Mouse (Mus musculus) left cerebral cortex, postnatal 10 days (tissue): ENCODE data around the gene Sf3b5. TPM values are rescaled to one million over a fixed set of nuclear protein-coding genes. Genes with fewer than 3 reads are reported as not detected.
A peak's percentile ranks its signal among the peaks of the same experiment; 100 is the strongest.
"Not testable (repeated sequence)": the region's sequence is repeated elsewhere in the genome, so short reads cannot be mapped to it uniquely, and the experiment has no call there.

Source experiments
- DNase-seq, 2 experiments: peaks; one replicate each; pipeline ENCODE4 v3.0.0; 2021 to 2022; ENCODE audit warnings: low spot score in 2 of 2, mixed read lengths in 1 of 2; ENCODE audit errors: extremely low spot score in 1 of 2
- intact Hi-C: fragments of 180-260 bp; cut with DNase I; formaldehyde crosslinking; loops from one replicate; pipeline ENCODE4 v1.15.1; 2025
- total RNA-seq, 2 experiments: library from RNA; stranded (reverse); gene quantifications; 2 replicates each; pipeline ENCODE4 v1.2.3; 2021

Sf3b5 gene
- total RNA-seq, 2 experiments from 2014 or later: 7.8 to 8.8 TPM

GRCm38 (mm10) chr10:12993411-12994039 is 11.6 kb upstream of the Sf3b5 start:
- DNase-seq: no peak
- intact Hi-C loops: loop anchor here (10.0 kb wide), 1 partner anchor 299 kb away; no protein-coding TSS in a partner anchor

- peak; percentile 74 to 83 for DNase-seq
- intact Hi-C loops: loop anchor here (10.0 kb wide), 1 partner anchor 302 kb away; no protein-coding TSS in a partner anchor
These were observed 8.2 kb upstream of the Sf3b5 start for GRCm38 (mm10) chr10:12996736-12997477.

- peak; percentile 95 to 97 for DNase-seq
- intact Hi-C loops: no loop called here
These were observed 3.0 kb downstream of the Sf3b5 start for GRCm38 (mm10) chr10:13007876-13008736.

GRCm38 (mm10) chr10:13008737-13009121 is 3.6 kb downstream of the Sf3b5 start:
- intact Hi-C loops: no loop called here
- peak in 1 of 2 experiments; percentile 13 for DNase-seq

GRCm38 (mm10) chr10:13014026-13014425 is 8.9 kb downstream of the Sf3b5 start:
- DNase-seq: no peak
- intact Hi-C loops: no loop called here

GRCm38 (mm10) chr10:13016573-13016972 is 11.4 kb downstream of the Sf3b5 start:
- intact Hi-C loops: loop anchor here (2.0 to 5.0 kb wide), 4 partner anchors 71 to 1691 kb away; partner anchors contain the start of genes Nmbr and Vta1
- DNase-seq: peak; percentile 41 to 84

- intact Hi-C loops: loop anchor here (5.0 kb wide), 3 partner anchors 69 to 1689 kb away; partner anchors contain the start of genes Nmbr and Vta1
- DNase-seq: peak in 1 of 2 experiments; percentile 43
These were observed 13.4 kb downstream of the Sf3b5 start for GRCm38 (mm10) chr10:13018510-13018909.

GRCm38 (mm10) chr10:13019026-13019425 is 13.9 kb downstream of the Sf3b5 start:
- intact Hi-C loops: loop anchor here (5.0 kb wide), 3 partner anchors 68 to 1688 kb away; partner anchors contain the start of genes Nmbr and Vta1
- DNase-seq: no peak

- no peak for DNase-seq
- intact Hi-C loops: no loop called here
These were observed 17.0 kb downstream of the Sf3b5 start for GRCm38 (mm10) chr10:13022103-13022502.

GRCm38 (mm10) chr10:13023985-13024384 is 18.8 kb downstream of the Sf3b5 start:
- DNase-seq, intact Hi-C loops: not testable (repeated sequence)

- DNase-seq: no peak
- intact Hi-C loops: no loop called here
These were observed 22.6 kb downstream of the Sf3b5 start for GRCm38 (mm10) chr10:13027702-13028101.

- no peak for DNase-seq
- intact Hi-C loops: no loop called here
These were observed 23.1 kb downstream of the Sf3b5 start for GRCm38 (mm10) chr10:13028215-13028614.

- intact Hi-C loops: no loop called here
- DNase-seq: no peak
These were observed 24.3 kb downstream of the Sf3b5 start for GRCm38 (mm10) chr10:13029416-13029815.

- no peak for DNase-seq
- intact Hi-C loops: no loop called here
These were observed 30.1 kb downstream of the Sf3b5 start for GRCm38 (mm10) chr10:13035270-13035669.

GRCm38 (mm10) chr10:13039637-13040174 is 34.6 kb downstream of the Sf3b5 start:
- intact Hi-C loops: no loop called here
- DNase-seq: no peak

- DNase-seq: peak in 1 of 2 experiments; percentile 26
- intact Hi-C loops: no loop called here
These were observed 39.5 kb downstream of the Sf3b5 start for GRCm38 (mm10) chr10:13044659-13045058.

- intact Hi-C loops: no loop called here
- no peak for DNase-seq
These were observed 42.7 kb downstream of the Sf3b5 start for GRCm38 (mm10) chr10:13047816-13048215.

GRCm38 (mm10) chr10:13056863-13057381 is 51.8 kb downstream of the Sf3b5 start:
- DNase-seq: no peak
- intact Hi-C loops: no loop called here
